Mouse (Mus musculus) ES-E14 (cell line): ENCODE results near the gene Trappc10. TPM values are rescaled to one million over a fixed set of nuclear protein-coding genes. Genes with fewer than 3 reads are reported as not detected.

Experiments
- DNase-seq: peaks from one replicate; pipeline ENCODE4 v3.0.0-alpha.2; 2013; ENCODE audit warnings: low read depth, low spot score
- H3K27ac ChIP-seq: 2 replicates; pipeline ENCODE4 v1.5.1; 2012; ENCODE audit warnings: low read depth, mild to moderate bottlenecking, low read length, moderate library complexity, mixed read lengths; ENCODE audit not compliant: poor library complexity, insufficient read depth, severe bottlenecking
- H3K36me3 ChIP-seq: 2 replicates; pipeline ENCODE4 v1.6.1; 2012; ENCODE audit warnings: mild to moderate bottlenecking, low read length, moderate library complexity, mixed read lengths; ENCODE audit not compliant: control insufficient read depth, poor library complexity, insufficient read depth, severe bottlenecking
- H3K4me1 ChIP-seq, 2 experiments: fragments of 150-350 bp in 1 of 2; sonication (generic) in 1 of 2; 2 replicates each; pipeline ENCODE4 v1.6.1; 2012; ENCODE audit warnings: low read length in 2 of 2, mild to moderate bottlenecking in 1 of 2, mixed read lengths in 1 of 2; ENCODE audit not compliant: control insufficient read depth in 2 of 2, insufficient read depth in 2 of 2, poor library complexity in 1 of 2
- H3K4me3 ChIP-seq, 2 experiments: fragments of 150-350 bp in 1 of 2; sonication (generic) in 1 of 2; 2 replicates each; pipeline ENCODE4 v1.5.1; 2012; ENCODE audit warnings: low read length in 2 of 2, low read depth in 1 of 2, mild to moderate bottlenecking in 1 of 2, mixed read lengths in 1 of 2; ENCODE audit not compliant: insufficient read depth in 1 of 2, poor library complexity in 1 of 2, severe bottlenecking in 1 of 2
- H3K9ac ChIP-seq: 2 replicates; pipeline ENCODE4 v1.6.1; 2012; ENCODE audit warnings: low read depth, mild to moderate bottlenecking, low read length, mixed read lengths; ENCODE audit not compliant: poor library complexity, insufficient read depth, severe bottlenecking
- H3K9me3 ChIP-seq: fragments of 150-350 bp; sonication (generic); 2 replicates; pipeline ENCODE4 v1.6.1; 2012; ENCODE audit warnings: low read depth, mild to moderate bottlenecking, low read length; ENCODE audit not compliant: control insufficient read depth, insufficient read depth
- CHD2 ChIP-seq: IDR thresholded peaks from 2 replicates; pipeline ENCODE4 v1.6.1; 2014; ENCODE audit warnings: mild to moderate bottlenecking, low read depth, low read length, inconsistent platforms
- HCFC1 ChIP-seq: IDR thresholded peaks from 2 replicates; pipeline ENCODE4 v1.6.1; 2012; ENCODE audit warnings: low read length, inconsistent platforms, borderline replicate concordance; ENCODE audit not compliant: insufficient read depth
- MAFK ChIP-seq: IDR thresholded peaks from 2 replicates; pipeline ENCODE4 v1.6.1; 2014; ENCODE audit warnings: mild to moderate bottlenecking, low read depth, low read length, inconsistent platforms; ENCODE audit not compliant: insufficient read depth
- ZC3H11A ChIP-seq: IDR thresholded peaks from 2 replicates; pipeline ENCODE4 v1.6.1; 2012; ENCODE audit warnings: low read depth, mild to moderate bottlenecking, inconsistent platforms, low read length, borderline replicate concordance
- ZNF384 ChIP-seq: IDR thresholded peaks from 2 replicates; pipeline ENCODE4 v1.6.1; 2012; ENCODE audit warnings: low read depth, low read length, inconsistent platforms
- in situ Hi-C, 2 experiments: fragments of 600-800 bp; cut with MboI; formaldehyde crosslinking; loops; one replicate each; pipeline ENCODE4 v1.15.1; 2025; ENCODE audit warnings: low sequenced_read_pairs in 2 of 2, inconsistent platforms in 1 of 2; ENCODE audit not compliant: unreplicated experiment in 2 of 2
- total RNA-seq: library from RNA; depleted of rRNA; stranded (reverse); fragments of 300-350 nt; gene quantifications from 2 replicates; pipeline ENCODE4 v1.2.3, GENCODE M21; 2012; rRNA removed

The Trappc10 gene
- 26.1 and 27.9 TPM in 2 replicates for total RNA-seq

DNA sequence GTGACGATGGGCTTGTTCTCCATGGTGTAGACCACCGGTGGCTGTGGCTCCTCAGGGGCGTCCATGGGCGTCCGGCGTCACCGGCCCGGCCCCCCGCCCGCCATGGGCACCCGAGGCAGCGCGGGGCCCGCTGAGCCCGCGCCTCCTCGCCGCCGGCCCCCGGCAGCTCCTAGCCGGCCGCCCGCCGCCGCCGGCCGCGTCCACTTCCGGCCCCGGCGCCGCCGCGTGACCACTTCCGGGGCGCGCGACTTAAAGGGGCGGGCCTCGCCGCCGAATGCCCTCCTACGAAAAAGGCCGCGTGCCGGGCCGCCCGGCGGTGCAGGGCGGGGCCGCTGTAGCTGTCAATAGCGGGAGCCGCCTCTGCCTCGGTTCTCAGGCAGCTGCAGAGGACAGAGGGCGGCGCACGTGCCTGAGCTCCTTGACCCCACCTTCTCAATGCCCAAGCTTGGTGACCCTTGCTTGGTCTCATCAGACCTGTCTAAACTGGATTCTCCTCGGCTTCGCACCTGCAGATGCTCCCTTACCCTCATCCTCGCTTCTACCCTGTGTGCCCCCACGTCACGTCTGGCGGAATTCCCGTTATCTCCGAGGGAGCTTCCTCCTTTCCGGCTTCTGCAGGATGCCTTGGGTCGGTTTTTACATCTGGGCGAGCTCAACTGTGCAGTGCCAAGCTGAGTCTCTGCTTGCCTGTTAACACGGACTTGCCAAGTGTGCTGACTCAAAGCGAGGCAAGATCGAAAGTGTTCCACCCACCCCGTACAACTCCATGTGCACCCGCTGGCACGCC is at the start of gene Trappc10:
Trappc10 (minus strand) TSS at position 204 of the 787 bp plus-strand sequence.
- Histone ChIP-seq H3K4me3 (peak within 1 kb of the TSS; percentile 81 to 90), H3K4me1 (peaks cover 0 to 6% of the 10 kb centered on the region in 2 experiments; a peak in 1 of 4 replicates), H3K9me3 (no peaks in the 10 kb centered on the region), H3K36me3 (no peaks in the 10 kb centered on the region), H3K27ac (no peak within 1 kb of the TSS), H3K9ac (peak within 1 kb of the TSS; percentile 82)
- in situ Hi-C loops = no loop called here
- DNase-seq = peak; percentile 52
- TF ChIP-seq CHD2 = no peak

DNA sequence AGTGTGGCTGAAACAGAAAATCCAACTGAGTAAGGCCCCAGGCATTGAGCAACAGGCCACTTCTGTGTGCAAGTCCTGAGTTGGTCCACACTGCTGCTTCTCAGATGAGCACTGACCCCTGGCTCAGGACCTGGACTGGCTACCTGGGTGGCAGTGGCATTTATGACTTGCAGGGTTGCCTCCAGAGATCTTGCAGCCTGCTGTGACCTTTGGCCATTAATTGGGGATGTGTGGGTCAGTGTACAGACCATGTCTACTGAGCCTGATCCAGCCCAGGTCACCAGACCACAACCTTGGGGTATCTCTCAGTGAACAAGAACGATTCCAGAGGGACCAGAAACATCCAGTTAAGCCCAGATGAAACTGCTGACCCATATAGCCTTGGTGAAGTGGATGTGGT is 49.1 kb upstream of the Trappc10 start:
- no peak for DNase-seq
- H3K9me3 ChIP-seq = no peaks in the 10 kb centered on the region
- no peak overlapping the region for H3K27ac ChIP-seq
- in situ Hi-C loops = no loop called here
- H3K9ac ChIP-seq = no peak overlapping the region
- TF ChIP-seq CHD2 (no peak), ZNF384 (no peak), MAFK (no peak)
- H3K36me3 ChIP-seq = no peaks in the 10 kb centered on the region; the same call in 1 of the 2 replicates
- peaks cover 0 to 4% of the 10 kb centered on the region in 2 experiments; a peak in 1 of 4 replicates for H3K4me1 ChIP-seq
- no peak overlapping the region for H3K4me3 ChIP-seq

DNA sequence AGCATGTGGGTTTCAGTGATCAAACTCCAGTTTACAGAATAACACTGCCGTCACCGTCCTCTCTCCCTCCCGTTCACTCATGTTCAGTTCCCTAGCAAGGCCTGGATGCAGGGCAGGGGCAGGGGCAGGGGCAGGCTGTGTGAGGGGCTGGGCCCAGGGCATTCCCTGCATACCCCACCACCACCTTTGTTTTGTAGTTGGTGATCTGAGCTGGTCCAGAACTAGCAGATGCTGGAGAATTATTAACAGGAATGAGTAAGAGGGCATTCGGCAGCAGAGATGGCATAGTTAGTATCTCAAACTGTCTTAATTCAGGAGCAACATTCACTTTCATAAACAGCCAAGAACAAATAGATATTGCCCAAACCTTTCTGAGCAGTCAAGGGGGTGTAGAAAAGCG is 47.9 kb upstream of the Trappc10 start:
- H3K4me3 ChIP-seq = no peak overlapping the region
- H3K36me3 ChIP-seq = peaks cover under 1% of the 10 kb centered on the region; the same call in 1 of the 2 replicates
- no peaks in the 10 kb centered on the region for H3K9me3 ChIP-seq
- TF ChIP-seq ZNF384 (no peak), ZC3H11A (no peak), HCFC1 (no peak), MAFK (no peak), CHD2 (no peak)
- no peak for DNase-seq
- in situ Hi-C loops = no loop called here
- no peak overlapping the region for H3K9ac ChIP-seq
- no peak overlapping the region for H3K27ac ChIP-seq
- H3K4me1 ChIP-seq = peaks cover 0 to 4% of the 10 kb centered on the region in 2 experiments; a peak in 1 of 4 replicates

DNA sequence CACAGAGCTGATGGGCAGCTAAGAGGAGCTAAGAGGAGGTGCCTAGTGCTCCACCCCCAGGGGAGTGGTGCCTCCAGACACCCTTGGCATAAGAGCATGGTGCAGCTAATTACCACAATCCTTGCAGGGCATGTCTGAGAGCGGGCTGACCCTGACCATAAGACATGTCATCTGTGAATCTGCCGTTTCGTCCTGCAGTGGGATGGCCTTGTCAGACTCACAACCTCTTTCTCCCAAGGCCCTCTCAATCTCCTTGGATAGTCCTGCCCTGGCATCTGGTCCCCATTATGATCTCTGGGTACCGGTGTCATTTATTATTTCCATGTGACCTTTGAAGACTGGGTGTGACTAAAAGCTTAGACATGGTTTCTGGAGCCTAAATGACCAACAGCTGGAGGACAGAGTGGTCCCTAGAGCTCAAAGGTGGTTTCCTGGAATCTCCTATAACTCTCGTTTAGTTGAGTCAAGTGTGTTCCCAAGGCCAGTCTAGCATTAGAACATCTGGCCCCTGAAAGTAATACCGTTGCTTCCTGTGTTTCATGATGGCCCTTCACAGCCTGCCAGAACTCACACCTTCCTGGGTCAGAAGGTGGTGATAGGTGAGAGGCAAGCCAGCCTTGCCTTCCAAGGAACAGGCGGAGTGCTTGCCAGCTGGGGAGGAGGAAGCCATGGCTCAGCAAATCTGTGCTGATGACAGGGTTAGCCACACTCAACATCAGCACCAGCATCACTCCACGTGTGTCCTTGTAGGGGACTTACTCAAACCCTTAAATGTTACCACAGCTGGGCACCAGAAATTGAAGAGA is 46.5 kb upstream of the Trappc10 start:
- TF ChIP-seq ZNF384 (no peak), CHD2 (no peak), MAFK (no peak), HCFC1 (no peak), ZC3H11A (no peak)
- in situ Hi-C loops = no loop called here
- no peak overlapping the region for H3K27ac ChIP-seq
- H3K4me1 ChIP-seq = no peaks in the 10 kb centered on the region
- H3K9me3 ChIP-seq = no peaks in the 10 kb centered on the region
- no peak for DNase-seq
- no peak overlapping the region for H3K9ac ChIP-seq
- H3K36me3 ChIP-seq = peaks cover 8% of the 10 kb centered on the region; the same call in 1 of the 2 replicates
- no peak overlapping the region for H3K4me3 ChIP-seq
